Mouse (Mus musculus): ENCODE measurements at regions not wholly inside any gene's neighbourhood (a gene's known extent, or its start where the extent isn't known, plus 50 kb on each side); places are given as distances from the start of the nearest gene placed in this dataset.

- TF ChIP-seq NRF1 (IDR thresholded peaks at IDR 0.05; ENCODE audit: low read depth, low read length) (no peak), CTCF (conservative IDR thresholded peaks at IDR 0.05 in 1 of 2, IDR thresholded peaks at IDR 0.05 in 1 of 2; ENCODE audit: low read depth in 2 of 2, low read length in 2 of 2) (no peak), TCF12 (IDR thresholded peaks at IDR 0.05; ENCODE audit: low read depth, low read length) (no peak), MAFK (IDR thresholded peaks at IDR 0.05; ENCODE audit: insufficient replicate concordance, low read length) (no peak), POLR2A (IDR thresholded peaks at IDR 0.05; ENCODE audit: low read depth, low read length) (no peak), EP300 (IDR thresholded peaks at IDR 0.05; ENCODE audit: low read length) (no peak), MAX (IDR thresholded peaks at IDR 0.05; ENCODE audit: low read length) (no peak), NELFE (IDR thresholded peaks at IDR 0.05; ENCODE audit: low read depth, low read length) (no peak), MYC (IDR thresholded peaks at IDR 0.05; ENCODE audit: low read depth, low read length) (no peak), ZNF384 (IDR thresholded peaks at IDR 0.05; ENCODE audit: low read depth, low read length) (no peak)
These were observed 234.3 kb upstream of the Rnaseh2b start for GRCm38 (mm10) chr14:62058100-62058499.

All from CH12.LX (cell line).